Mouse (Mus musculus): ENCODE measurements around the gene Efcab10. TPM values are rescaled to one million over a fixed set of nuclear protein-coding genes. Genes with fewer than 3 reads are reported as not detected.

The Efcab10 gene
- polyA plus RNA-seq, 1 experiment from 2014 or later = 0.96 TPM

DNA sequence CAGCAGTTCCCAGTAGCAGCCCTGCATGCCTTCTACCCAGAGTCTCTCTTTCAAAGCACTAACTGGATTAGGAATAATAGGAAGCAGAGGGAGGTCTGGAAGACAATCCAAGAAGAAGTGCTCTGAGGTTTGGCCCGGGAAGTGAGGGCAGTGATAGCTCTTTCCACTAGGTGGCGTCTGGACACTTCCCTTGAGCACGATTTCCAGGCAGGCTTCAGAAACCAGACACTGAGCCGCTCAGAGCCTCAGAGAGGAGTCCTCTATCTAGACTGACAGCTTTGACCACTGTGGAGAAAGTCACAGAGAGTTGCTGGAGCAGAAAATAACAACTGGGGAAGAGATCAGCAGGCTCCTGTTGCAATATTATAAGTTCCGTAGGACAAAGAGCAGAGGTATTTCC is 5.8 kb upstream of the Efcab10 start:
- H3K36me3 ChIP-seq (ENCODE audit: insufficient read depth, low read length) = no peaks in the 10 kb centered on the region
- no peaks in the 10 kb centered on the region for H3K27me3 ChIP-seq (ENCODE audit: insufficient read depth, low read length)
- ATAC-seq (replicated peaks; ENCODE audit: low FRiP score, low read depth) (peak; percentile 74; the same call in 1 of the 2 replicates), DNase-seq (ENCODE audit: low spot score) (peak; percentile 88)
- H3K4me2 ChIP-seq (ENCODE audit: low read length) = no peak overlapping the region
- no peaks in the 10 kb centered on the region for H3K9me3 ChIP-seq (replicated peaks; ENCODE audit: low read length)
- WGBS = 6% methylated on average over 5 of the region's 5 CpGs
- no peak overlapping the region for H3K4me3 ChIP-seq (replicated peaks; ENCODE audit: low read depth, low read length)
- H3K4me1 ChIP-seq (replicated peaks; ENCODE audit: insufficient read depth, low read length) = no peaks in the 10 kb centered on the region
- no peak overlapping the region for H3K9ac ChIP-seq (ENCODE audit: low read depth, low read length)
- no peak overlapping the region for H3K27ac ChIP-seq
- peak; percentile 90 for TF ChIP-seq CTCF (IDR thresholded peaks at IDR 0.05; ENCODE audit: low read depth)

GRCm38 (mm10) chr12:33390844-33391560 is 3.7 kb upstream of the Efcab10 start:
- Histone ChIP-seq H3K27ac (no peak overlapping the region), H3K9me3 (replicated peaks; ENCODE audit: low read length) (no peaks in the 10 kb centered on the region), H3K36me3 (ENCODE audit: insufficient read depth, low read length) (no peaks in the 10 kb centered on the region), H3K4me2 (ENCODE audit: low read length) (no peak overlapping the region), H3K9ac (ENCODE audit: low read depth, low read length) (no peak overlapping the region), H3K4me3 (replicated peaks; ENCODE audit: low read depth, low read length) (no peak overlapping the region), H3K27me3 (ENCODE audit: insufficient read depth, low read length) (no peaks in the 10 kb centered on the region), H3K4me1 (replicated peaks; ENCODE audit: insufficient read depth, low read length) (peaks cover 8% of the 10 kb centered on the region; the same call in 1 of the 2 replicates)
- TF ChIP-seq CTCF (IDR thresholded peaks at IDR 0.05; ENCODE audit: low read depth) = peak; percentile 28; the same call in 1 of the 2 replicates
- DNase-seq (ENCODE audit: low spot score) (no peak), ATAC-seq (replicated peaks; ENCODE audit: low FRiP score, low read depth) (no peak)
- WGBS = 49% methylated on average over 2 of the region's 2 CpGs

DNA sequence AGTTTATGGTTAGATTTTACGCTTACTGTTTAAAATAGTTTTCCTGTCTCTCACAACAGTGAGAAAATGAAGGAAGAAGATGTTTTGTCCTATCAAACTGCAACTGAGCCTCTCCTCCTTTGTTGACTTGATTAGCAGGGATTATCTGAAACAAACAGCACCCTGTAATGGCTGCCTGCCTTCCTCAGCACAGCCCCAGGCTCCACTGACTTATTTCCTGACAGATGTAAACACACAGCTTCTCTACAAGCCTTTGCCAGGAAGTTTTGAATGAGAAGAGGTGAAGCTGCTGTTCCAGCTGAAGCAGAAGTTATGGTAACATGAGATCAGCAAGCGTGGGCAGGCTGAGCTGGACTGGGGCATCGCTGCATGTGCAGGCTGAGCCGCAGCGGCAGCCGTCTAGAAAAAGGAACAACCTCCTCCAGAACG is 8.6 kb downstream of the Efcab10 start:
- Histone ChIP-seq H3K27me3 (ENCODE audit: insufficient read depth, low read length) (no peaks in the 10 kb centered on the region), H3K36me3 (ENCODE audit: insufficient read depth, low read length) (no peaks in the 10 kb centered on the region), H3K9ac (ENCODE audit: low read depth, low read length) (no peak overlapping the region), H3K4me1 (replicated peaks; ENCODE audit: insufficient read depth, low read length) (no peaks in the 10 kb centered on the region), H3K27ac (no peak overlapping the region), H3K4me3 (replicated peaks; ENCODE audit: low read depth, low read length) (no peak overlapping the region), H3K4me2 (ENCODE audit: low read length) (no peak overlapping the region), H3K9me3 (replicated peaks; ENCODE audit: low read length) (no peaks in the 10 kb centered on the region)
- 17% methylated on average over 7 of the region's 7 CpGs for WGBS
- DNase-seq (ENCODE audit: low spot score) (peak; percentile 48), ATAC-seq (replicated peaks; ENCODE audit: low FRiP score, low read depth) (no peak)
- no peak for TF ChIP-seq CTCF (IDR thresholded peaks at IDR 0.05; ENCODE audit: low read depth)

GRCm38 (mm10) chr12:33404996-33405395 is 10.3 kb downstream of the Efcab10 start:
- H3K9ac ChIP-seq (ENCODE audit: low read depth, low read length) = no peak overlapping the region
- no peak for DNase-seq (ENCODE audit: low spot score)
- H3K4me2 ChIP-seq (ENCODE audit: low read length) = no peak overlapping the region
- no peaks in the 10 kb centered on the region for H3K4me1 ChIP-seq (replicated peaks; ENCODE audit: insufficient read depth, low read length)
- no peak overlapping the region for H3K4me3 ChIP-seq (replicated peaks; ENCODE audit: low read depth, low read length)
- ATAC-seq (replicated peaks; ENCODE audit: low FRiP score, low read depth) = no peak
- no peak overlapping the region for H3K27ac ChIP-seq
- 67% methylated on average over 5 of the region's 5 CpGs for WGBS
- TF ChIP-seq CTCF (IDR thresholded peaks at IDR 0.05; ENCODE audit: low read depth) = no peak
- no peaks in the 10 kb centered on the region for H3K9me3 ChIP-seq (replicated peaks; ENCODE audit: low read length)
- H3K27me3 ChIP-seq (ENCODE audit: insufficient read depth, low read length) = no peaks in the 10 kb centered on the region
- H3K36me3 ChIP-seq (ENCODE audit: insufficient read depth, low read length) = no peaks in the 10 kb centered on the region

DNA sequence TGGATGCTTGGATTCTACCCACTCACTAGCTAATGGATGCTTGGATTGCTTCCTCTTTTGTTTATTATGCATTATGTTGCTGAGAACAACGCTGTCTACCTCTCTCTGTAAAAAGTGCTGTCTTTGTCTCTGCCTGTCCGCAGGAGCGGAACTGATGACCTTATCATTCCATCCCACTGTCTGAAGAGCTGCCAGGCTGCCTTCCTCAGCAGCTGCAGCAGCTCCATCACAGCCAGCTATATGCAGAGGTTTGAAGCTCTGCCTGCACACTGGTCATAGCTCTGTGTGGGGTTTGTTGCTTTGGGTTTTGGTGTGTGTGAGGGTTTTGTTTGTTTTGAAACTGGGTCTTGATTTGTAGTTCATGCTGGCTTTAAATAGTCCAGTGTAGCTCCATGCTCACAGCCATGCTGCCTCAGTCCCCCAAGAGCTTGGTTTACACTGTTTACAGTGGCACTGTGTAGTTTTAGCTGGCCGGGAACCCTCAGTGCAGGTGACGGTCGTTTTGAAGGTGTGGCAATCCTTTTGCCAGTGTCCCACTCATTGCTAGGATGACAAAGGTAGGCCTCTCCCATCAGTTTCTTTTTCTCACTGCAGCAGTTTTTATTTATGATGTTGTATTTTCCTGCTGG is 10.9 kb downstream of the Efcab10 start:
- Histone ChIP-seq H3K27ac (no peak overlapping the region), H3K27me3 (ENCODE audit: insufficient read depth, low read length) (no peaks in the 10 kb centered on the region), H3K4me3 (replicated peaks; ENCODE audit: low read depth, low read length) (no peak overlapping the region), H3K36me3 (ENCODE audit: insufficient read depth, low read length) (no peaks in the 10 kb centered on the region), H3K9me3 (replicated peaks; ENCODE audit: low read length) (no peaks in the 10 kb centered on the region), H3K4me2 (ENCODE audit: low read length) (no peak overlapping the region), H3K9ac (ENCODE audit: low read depth, low read length) (no peak overlapping the region), H3K4me1 (replicated peaks; ENCODE audit: insufficient read depth, low read length) (no peaks in the 10 kb centered on the region)
- ATAC-seq (replicated peaks; ENCODE audit: low FRiP score, low read depth) (no peak), DNase-seq (ENCODE audit: low spot score) (no peak)
- no peak for TF ChIP-seq CTCF (IDR thresholded peaks at IDR 0.05; ENCODE audit: low read depth)
- WGBS = 44% methylated on average over 6 of the region's 6 CpGs

- H3K4me3 ChIP-seq (replicated peaks; ENCODE audit: low read depth, low read length) = no peak overlapping the region
- peak; percentile 27 for DNase-seq (ENCODE audit: low spot score)
- H3K9me3 ChIP-seq (replicated peaks; ENCODE audit: low read length) = no peaks in the 10 kb centered on the region
- WGBS = 49% methylated on average over 6 of the region's 6 CpGs
- no peaks in the 10 kb centered on the region for H3K36me3 ChIP-seq (ENCODE audit: insufficient read depth, low read length)
- H3K27me3 ChIP-seq (ENCODE audit: insufficient read depth, low read length) = no peaks in the 10 kb centered on the region
- no peak overlapping the region for H3K4me2 ChIP-seq (ENCODE audit: low read length)
- peak; percentile 53; the same call in 1 of the 2 replicates for TF ChIP-seq CTCF (IDR thresholded peaks at IDR 0.05; ENCODE audit: low read depth)
- no peak for ATAC-seq (replicated peaks; ENCODE audit: low FRiP score, low read depth)
- no peaks in the 10 kb centered on the region for H3K4me1 ChIP-seq (replicated peaks; ENCODE audit: insufficient read depth, low read length)
- no peak overlapping the region for H3K9ac ChIP-seq (ENCODE audit: low read depth, low read length)
- no peak overlapping the region for H3K27ac ChIP-seq
Measured at GRCm38 (mm10) chr12:33411580-33412151, 17.0 kb downstream of the Efcab10 start.
